Mouse (Mus musculus) bone marrow macrophage, adult 2 months (primary cell): Measurements from ENCODE around the gene Zmynd15. TPM values are rescaled to one million over a fixed set of nuclear protein-coding genes. Genes with fewer than 3 reads are reported as not detected.
A peak's percentile ranks its signal among the peaks of the same experiment; 100 is the strongest.

Source experiments
- H3K27ac ChIP-seq: 2 replicates; pipeline ENCODE4 v1.5.1; 2012; ENCODE audit warnings: low read depth, low read length; ENCODE audit not compliant: insufficient read depth
- H3K4me1 ChIP-seq: 2 replicates; pipeline ENCODE4 v1.6.1; 2012; ENCODE audit warnings: low read length; ENCODE audit not compliant: control insufficient read depth, insufficient read depth
- H3K4me3 ChIP-seq: 2 replicates; pipeline ENCODE4 v1.5.1; 2012; ENCODE audit warnings: mild to moderate bottlenecking, low read length, moderate library complexity; ENCODE audit not compliant: insufficient read depth
- CTCF ChIP-seq: IDR thresholded peaks from 2 replicates; pipeline ENCODE4 v1.5.1; 2012; ENCODE audit warnings: low read depth, mild to moderate bottlenecking, low read length, moderate library complexity
- POLR2A ChIP-seq: IDR thresholded peaks from 2 replicates; pipeline ENCODE4 v1.6.1; 2012; ENCODE audit warnings: mild to moderate bottlenecking, low read depth, low read length, borderline replicate concordance
- polyA plus RNA-seq: library from polyadenylated mRNA; stranded (reverse); fragments of >200 nt; gene quantifications from 2 replicates; pipeline ENCODE4 v1.2.4, GENCODE M21; 2012; ENCODE audit not compliant: missing spikeins, insufficient read depth, insufficient read length

Zmynd15 gene
- polyA plus RNA-seq, 1 experiment, result 21.7 TPM

DNA sequence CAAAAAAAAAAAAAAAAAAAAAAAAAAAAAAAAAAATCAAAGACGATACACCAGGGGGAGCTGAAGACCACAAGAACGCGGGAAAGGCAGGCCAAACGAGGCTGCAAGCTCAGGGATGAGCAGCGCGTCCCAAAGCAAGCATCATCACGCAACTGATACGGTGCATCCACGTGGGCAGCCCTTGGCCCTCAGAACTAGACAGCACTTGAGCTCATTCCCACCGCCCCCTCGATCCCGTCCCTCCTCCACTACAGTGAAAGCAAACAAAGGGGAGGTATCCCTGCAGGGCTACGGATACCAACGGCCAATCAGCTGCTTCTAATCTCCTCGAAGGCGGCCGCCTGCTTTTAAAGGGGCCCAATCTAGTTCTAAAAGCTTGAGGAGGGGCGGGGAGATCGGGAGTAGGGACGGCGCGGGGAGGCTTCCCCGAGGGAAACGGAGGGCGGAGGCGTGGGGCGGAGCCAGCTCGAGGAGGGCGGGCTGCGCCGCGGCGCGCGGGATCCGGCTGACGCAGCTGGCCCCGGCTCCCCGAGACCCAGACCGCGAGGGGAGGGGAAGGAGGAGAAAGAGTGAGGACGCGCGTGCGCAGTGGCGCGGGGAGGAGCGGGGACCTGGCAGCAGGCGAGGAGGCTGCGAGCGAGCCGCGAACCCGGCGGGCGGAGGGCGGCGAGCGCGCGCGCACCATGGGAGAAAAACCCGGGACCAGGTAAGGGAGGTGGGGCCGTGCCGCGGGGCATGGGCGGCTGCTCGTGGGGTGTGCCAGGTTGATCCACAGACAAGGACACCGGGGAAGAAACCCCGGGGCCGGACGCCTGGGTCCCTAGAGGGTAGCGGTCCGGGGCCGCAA, 27.0 kb upstream of the Zmynd15 start, which contains the start of gene Arrb2:
TSS of gene Arrb2 (plus strand) at position 588 of the 847 bp plus-strand sequence.
- Histone ChIP-seq H3K4me3 (peak within 1 kb of the TSS; percentile 70), H3K27ac (peak within 1 kb of the TSS; percentile 92), H3K4me1 (peaks cover 26% of the 10 kb centered on the region)
- TF ChIP-seq POLR2A (no peak), CTCF (peak; percentile 50; the same call in 1 of the 2 replicates)

DNA sequence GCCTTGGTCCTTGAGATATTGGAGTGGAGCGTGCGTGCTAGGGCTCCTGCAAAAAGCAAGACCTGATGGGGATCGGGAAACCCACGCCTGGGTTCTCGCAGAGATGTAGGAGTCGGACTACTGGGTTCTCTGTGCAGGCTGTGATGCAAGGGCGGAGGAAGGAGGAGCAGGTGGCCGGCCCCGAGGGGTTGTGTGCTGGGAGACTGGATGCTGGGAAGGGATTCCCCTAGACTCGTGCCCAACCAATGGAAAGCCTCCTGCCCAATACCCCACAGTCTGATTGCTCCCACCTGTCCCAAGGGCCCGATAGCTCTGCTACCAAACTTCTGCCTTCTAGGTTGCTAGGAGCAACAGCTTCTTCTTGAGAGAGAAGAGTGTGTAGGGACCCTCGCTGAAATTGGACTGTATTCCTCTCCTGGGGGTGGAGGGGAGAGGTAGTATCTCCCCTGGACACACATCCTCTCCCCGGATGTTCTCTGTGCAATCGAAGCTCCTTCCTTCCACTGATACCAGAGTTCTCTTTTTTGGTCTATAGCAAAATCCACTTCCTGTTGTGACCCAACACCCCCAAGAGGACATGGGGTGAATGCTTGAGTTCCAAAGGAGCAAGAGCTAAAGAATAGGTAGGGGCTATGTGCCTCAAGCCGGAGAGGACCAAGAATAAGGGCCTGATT, 26.2 kb upstream of the Zmynd15 start:
- Histone ChIP-seq H3K4me3 (peak overlapping the region; percentile 70), H3K4me1 (peaks cover 30% of the 10 kb centered on the region), H3K27ac (peak overlapping the region; percentile 92)
- TF ChIP-seq POLR2A (no peak), CTCF (no peak)

- TF ChIP-seq CTCF (no peak), POLR2A (no peak)
- Histone ChIP-seq H3K4me1 (peaks cover 30% of the 10 kb centered on the region), H3K27ac (peak overlapping the region; percentile 92), H3K4me3 (peak overlapping the region; percentile 70)
Observed at GRCm38 (mm10) chr11:70433569-70433943, 25.7 kb upstream of the Zmynd15 start.

DNA sequence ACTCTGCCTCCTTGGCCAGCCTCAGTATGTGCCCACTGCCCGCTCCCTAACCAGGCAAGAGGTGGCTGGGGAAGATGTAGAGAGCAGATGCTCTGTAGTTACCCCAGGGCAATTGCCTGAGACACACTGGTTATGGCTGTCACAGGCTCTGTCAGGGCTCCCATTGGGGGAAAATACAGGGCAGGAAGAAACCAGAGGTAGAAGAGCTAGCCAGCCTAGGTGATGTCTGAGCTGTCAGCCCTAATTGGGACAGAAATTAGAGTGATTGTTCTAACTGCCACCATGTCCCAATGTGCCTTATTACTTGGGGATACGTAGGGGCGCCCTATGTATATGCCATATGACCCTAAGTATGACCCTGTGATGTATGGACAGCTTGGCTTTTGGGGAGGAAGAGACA, 25.3 kb upstream of the Zmynd15 start:
- peak overlapping the region; percentile 70 for H3K4me3 ChIP-seq

GRCm38 (mm10) chr11:70435476-70435875, 23.8 kb upstream of the Zmynd15 start:
- Histone ChIP-seq H3K4me1 (peaks cover 35% of the 10 kb centered on the region), H3K27ac (peak overlapping the region; percentile 92), H3K4me3 (peak overlapping the region; percentile 70)
- TF ChIP-seq POLR2A, result no peak
- 0 out of 2 replicates have a peak, but pooled peaks have one; percentile 20 for TF ChIP-seq CTCF

More for the DNA sequence above, 25.3 kb upstream of the Zmynd15 start:
- H3K4me1 ChIP-seq, result peaks cover 30% of the 10 kb centered on the region
- TF ChIP-seq POLR2A (no peak), CTCF (no peak)
- peak overlapping the region; percentile 92 for H3K27ac ChIP-seq

- Histone ChIP-seq H3K27ac (0 out of 2 replicates have a peak overlapping the region, but pooled peaks have one; percentile 4), H3K4me3 (no peak overlapping the region), H3K4me1 (peaks cover 50% of the 10 kb centered on the region)
- TF ChIP-seq POLR2A (no peak), CTCF (no peak)
Observed at GRCm38 (mm10) chr11:70437426-70437825, 21.8 kb upstream of the Zmynd15 start.

- Histone ChIP-seq H3K4me3 (no peak overlapping the region), H3K4me1 (peaks cover 50% of the 10 kb centered on the region), H3K27ac (no peak overlapping the region)
- TF ChIP-seq POLR2A, result no peak
- TF ChIP-seq CTCF, result no peak
Observed at GRCm38 (mm10) chr11:70438728-70439374, 20.4 kb upstream of the Zmynd15 start.

DNA sequence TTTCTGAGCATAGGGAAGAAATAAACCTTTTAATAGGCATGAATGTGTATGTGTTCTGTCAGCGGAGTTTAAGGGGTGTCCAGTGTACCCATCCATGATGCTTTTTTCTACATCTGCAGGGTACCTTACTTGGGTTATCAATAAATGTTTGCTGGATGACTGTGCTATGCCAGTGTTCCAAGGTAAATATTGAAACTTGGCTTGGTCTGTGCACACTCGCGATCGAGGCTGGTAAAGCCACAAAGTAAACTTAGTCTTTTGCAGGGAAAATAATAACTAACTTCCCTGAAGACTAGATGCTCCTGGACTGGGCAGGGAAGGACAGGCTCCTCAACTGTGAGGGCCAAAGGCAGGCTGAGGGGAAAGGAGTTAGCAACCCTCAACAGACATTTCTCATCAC, 18.6 kb upstream of the Zmynd15 start:
- Histone ChIP-seq H3K4me3 (no peak overlapping the region), H3K4me1 (peaks cover 52% of the 10 kb centered on the region), H3K27ac (no peak overlapping the region)
- no peak for TF ChIP-seq CTCF
- no peak for TF ChIP-seq POLR2A

GRCm38 (mm10) chr11:70441882-70442281, 17.4 kb upstream of the Zmynd15 start:
- no peak for TF ChIP-seq POLR2A
- TF ChIP-seq CTCF, result no peak
- H3K4me3 ChIP-seq, result no peak overlapping the region
- peak overlapping the region; percentile 6; the same call in 1 of the 2 replicates for H3K27ac ChIP-seq
- H3K4me1 ChIP-seq, result peaks cover 53% of the 10 kb centered on the region

- no peak overlapping the region for H3K4me3 ChIP-seq
- H3K27ac ChIP-seq, result no peak overlapping the region
- no peak for TF ChIP-seq CTCF
- no peak for TF ChIP-seq POLR2A
- H3K4me1 ChIP-seq, result peaks cover 59% of the 10 kb centered on the region
Observed at GRCm38 (mm10) chr11:70443964-70444363, 15.3 kb upstream of the Zmynd15 start.

DNA sequence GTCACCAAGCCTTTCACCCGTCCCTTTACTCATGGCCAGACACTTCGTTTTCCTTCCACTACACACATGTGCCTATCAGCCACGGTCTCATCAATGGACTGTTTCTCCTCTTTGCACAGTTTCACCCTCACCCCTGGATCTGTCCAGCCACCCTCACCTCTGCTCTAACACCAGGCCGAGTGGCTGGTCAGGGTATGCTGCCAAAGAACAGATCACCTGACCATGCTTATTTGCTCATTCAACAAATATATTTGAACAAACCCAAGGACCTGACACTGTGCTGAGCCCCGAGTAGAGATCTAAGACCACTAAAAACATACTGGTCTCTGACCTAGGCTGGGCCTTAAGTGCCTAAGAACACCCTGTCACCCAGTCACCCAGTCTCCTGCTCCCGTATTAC, 14.6 kb upstream of the Zmynd15 start:
- TF ChIP-seq POLR2A, result no peak
- TF ChIP-seq CTCF, result no peak
- peaks cover 59% of the 10 kb centered on the region for H3K4me1 ChIP-seq
- H3K27ac ChIP-seq, result peak overlapping the region; percentile 44
- H3K4me3 ChIP-seq, result no peak overlapping the region
